Mouse (Mus musculus) liver, embryonic 13.5 days (tissue): ENCODE data around the gene Gm37419. TPM values are rescaled to one million over a fixed set of nuclear protein-coding genes. Genes with fewer than 3 reads are reported as not detected.

Experiments
- ATAC-seq: fragments of 200-750 bp; cut with Nextera tagmentation; 2 replicates; pipeline ENCODE4 v1.8.0; 2017; ENCODE audit warnings: low read depth, mild to moderate bottlenecking, moderate number of reproducible peaks, moderate library complexity
- DNase-seq: peaks from one replicate; pipeline ENCODE4 v3.0.0; 2022
- H3K27ac ChIP-seq: fragments of 300-500 bp; sonication (generic); 2 replicates; pipeline ENCODE4 v1.5.1; 2015; ENCODE audit warnings: moderate library complexity, mild to moderate bottlenecking, inconsistent platforms
- H3K27me3 ChIP-seq: fragments of 300-500 bp; sonication (generic); 2 replicates; pipeline ENCODE4 v1.6.1; 2015; ENCODE audit warnings: mild to moderate bottlenecking, inconsistent platforms
- H3K36me3 ChIP-seq: fragments of 300-500 bp; sonication (generic); 2 replicates; pipeline ENCODE4 v1.6.1; 2015; ENCODE audit warnings: mild to moderate bottlenecking, inconsistent platforms
- H3K4me1 ChIP-seq: fragments of 300-500 bp; sonication (generic); replicated peaks from 2 replicates; pipeline ENCODE4 v1.6.1; 2015; ENCODE audit warnings: inconsistent platforms
- H3K4me2 ChIP-seq: fragments of 300-500 bp; sonication (generic); 2 replicates; pipeline ENCODE4 v1.6.1; 2015; ENCODE audit warnings: inconsistent platforms, mild to moderate bottlenecking, moderate library complexity
- H3K4me3 ChIP-seq: fragments of 300-500 bp; sonication (generic); replicated peaks from 2 replicates; pipeline ENCODE4 v1.5.1; 2015; ENCODE audit warnings: mild to moderate bottlenecking, inconsistent platforms
- H3K9ac ChIP-seq: fragments of 300-500 bp; sonication (generic); 2 replicates; pipeline ENCODE4 v1.6.1; 2015; ENCODE audit warnings: mild to moderate bottlenecking, inconsistent platforms
- H3K9me3 ChIP-seq: fragments of 300-500 bp; sonication (generic); replicated peaks from 2 replicates; pipeline ENCODE4 v1.6.1; 2016; ENCODE audit warnings: inconsistent platforms
- WGBS: fragments of 180-500 bp; shearing (Covaris S2); methylation state at CpG from one replicate; pipeline ENCODE4 v1.1.7; 2015; ENCODE audit not compliant: insufficient replicate concordance; 5-methylcytosine and 5-hydroxymethylcytosine counted together
- polyA plus RNA-seq: library from polyadenylated mRNA; unstranded; fragments of >200 nt; fragmentation: Nextera tagmentation; extraction: Ambion mirVana; gene quantifications from 2 replicates; pipeline ENCODE4 v1.2.1, GENCODE M21; 2015

Gm37419 gene
- polyA plus RNA-seq, 1 experiment from 2014 or later: not detected

DNA sequence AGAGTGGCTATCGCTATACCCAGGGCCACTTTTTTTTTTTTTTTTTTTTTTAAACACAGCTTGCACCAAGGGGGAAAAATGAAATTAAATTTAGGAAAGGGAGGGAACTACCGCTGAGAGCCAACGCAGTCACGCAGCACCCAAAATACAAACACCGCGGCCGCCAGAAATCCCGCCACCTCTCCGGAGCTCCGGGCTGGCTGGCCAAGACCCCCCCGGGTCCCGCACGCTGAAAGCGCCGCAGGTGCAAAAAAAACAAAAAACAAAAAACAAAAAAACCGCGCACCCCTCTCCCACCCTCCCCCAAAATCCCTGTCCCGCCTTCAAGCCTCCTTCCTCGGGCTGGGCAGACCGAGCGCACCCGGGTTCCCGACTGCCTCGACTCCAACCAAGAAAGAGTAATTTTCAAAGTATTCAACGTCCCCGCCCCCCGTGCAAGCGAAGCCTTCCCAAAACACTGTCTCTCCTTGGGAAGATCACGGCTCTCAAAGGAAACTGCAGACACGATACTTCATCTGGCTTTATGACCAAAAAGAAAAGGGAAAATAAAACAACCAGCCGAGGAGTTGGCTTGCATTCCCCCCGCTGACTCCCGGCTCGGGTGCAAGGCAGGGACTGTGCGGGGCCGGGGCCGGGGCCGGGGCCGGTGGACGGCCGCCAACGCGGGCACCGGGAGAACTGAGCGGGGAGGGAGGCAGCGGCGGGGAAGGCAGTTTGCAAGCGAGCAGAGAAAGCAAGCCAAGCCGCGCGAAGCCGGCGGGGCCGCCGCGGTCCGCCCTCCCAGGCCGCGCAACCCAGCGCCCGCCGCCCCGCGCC, 733 bp upstream of the Gm37419 start:
- DNase-seq (peak; percentile 40), ATAC-seq (peak; percentile 22)
- Histone ChIP-seq H3K9ac (peak overlapping the region; percentile 85), H3K4me2 (peak overlapping the region; percentile 96), H3K9me3 (no peaks in the 10 kb centered on the region), H3K27me3 (peaks cover 97% of the 10 kb centered on the region), H3K27ac (peak overlapping the region; percentile 92), H3K36me3 (no peaks in the 10 kb centered on the region), H3K4me3 (peak overlapping the region; percentile 73), H3K4me1 (peaks cover 55% of the 10 kb centered on the region)
- under 1% methylated on average over 64 of the region's 64 CpGs for WGBS

- 1% methylated on average over 13 of the region's 13 CpGs for WGBS
- no peaks in the 10 kb centered on the region for H3K9me3 ChIP-seq
- H3K4me1 ChIP-seq: peaks cover 50% of the 10 kb centered on the region
- DNase-seq (no peak), ATAC-seq (no peak)
- H3K27me3 ChIP-seq: peaks cover 94% of the 10 kb centered on the region
- peak overlapping the region; percentile 96 for H3K4me2 ChIP-seq
- peak overlapping the region; percentile 92 for H3K27ac ChIP-seq
- peak overlapping the region; percentile 73 for H3K4me3 ChIP-seq
- no peaks in the 10 kb centered on the region for H3K36me3 ChIP-seq
- H3K9ac ChIP-seq: peak overlapping the region; percentile 85
These were observed 171 bp upstream of the Gm37419 start for GRCm38 (mm10) chr16:23988157-23988465.

GRCm38 (mm10) chr16:23989209-23990160, 1.2 kb downstream of the Gm37419 start:
- Histone ChIP-seq H3K4me2 (peak overlapping the region; percentile 96), H3K27me3 (peaks cover 88% of the 10 kb centered on the region), H3K9ac (peak overlapping the region; percentile 85), H3K4me1 (peaks cover 43% of the 10 kb centered on the region), H3K27ac (peak overlapping the region; percentile 92), H3K36me3 (no peaks in the 10 kb centered on the region), H3K4me3 (peak overlapping the region; percentile 73), H3K9me3 (no peaks in the 10 kb centered on the region)
- ATAC-seq: no peak
- 15% methylated on average over 25 of the region's 25 CpGs for WGBS
- DNase-seq: no peak

- ATAC-seq (no peak), DNase-seq (no peak)
- Histone ChIP-seq H3K4me3 (peak overlapping the region; percentile 73), H3K27me3 (peaks cover 79% of the 10 kb centered on the region), H3K4me1 (peaks cover 37% of the 10 kb centered on the region), H3K36me3 (no peaks in the 10 kb centered on the region), H3K4me2 (peak overlapping the region; percentile 96), H3K9ac (peak overlapping the region; percentile 85), H3K9me3 (no peaks in the 10 kb centered on the region), H3K27ac (peak overlapping the region; percentile 92)
- 39% methylated on average over 11 of the region's 11 CpGs for WGBS
These were observed 2.1 kb downstream of the Gm37419 start for GRCm38 (mm10) chr16:23990161-23990970.

GRCm38 (mm10) chr16:23991170-23991569, 2.9 kb downstream of the Gm37419 start:
- Histone ChIP-seq H3K9me3 (no peaks in the 10 kb centered on the region), H3K27me3 (peaks cover 71% of the 10 kb centered on the region), H3K4me2 (0 out of 2 replicates have a peak overlapping the region, but pooled peaks have one; percentile 96), H3K4me1 (peaks cover 37% of the 10 kb centered on the region), H3K36me3 (no peaks in the 10 kb centered on the region), H3K27ac (no peak overlapping the region), H3K9ac (no peak overlapping the region), H3K4me3 (no peak overlapping the region)
- no peak for ATAC-seq
- WGBS: 3% methylated on average over 4 of the region's 4 CpGs
- DNase-seq: peak; percentile 54

DNA sequence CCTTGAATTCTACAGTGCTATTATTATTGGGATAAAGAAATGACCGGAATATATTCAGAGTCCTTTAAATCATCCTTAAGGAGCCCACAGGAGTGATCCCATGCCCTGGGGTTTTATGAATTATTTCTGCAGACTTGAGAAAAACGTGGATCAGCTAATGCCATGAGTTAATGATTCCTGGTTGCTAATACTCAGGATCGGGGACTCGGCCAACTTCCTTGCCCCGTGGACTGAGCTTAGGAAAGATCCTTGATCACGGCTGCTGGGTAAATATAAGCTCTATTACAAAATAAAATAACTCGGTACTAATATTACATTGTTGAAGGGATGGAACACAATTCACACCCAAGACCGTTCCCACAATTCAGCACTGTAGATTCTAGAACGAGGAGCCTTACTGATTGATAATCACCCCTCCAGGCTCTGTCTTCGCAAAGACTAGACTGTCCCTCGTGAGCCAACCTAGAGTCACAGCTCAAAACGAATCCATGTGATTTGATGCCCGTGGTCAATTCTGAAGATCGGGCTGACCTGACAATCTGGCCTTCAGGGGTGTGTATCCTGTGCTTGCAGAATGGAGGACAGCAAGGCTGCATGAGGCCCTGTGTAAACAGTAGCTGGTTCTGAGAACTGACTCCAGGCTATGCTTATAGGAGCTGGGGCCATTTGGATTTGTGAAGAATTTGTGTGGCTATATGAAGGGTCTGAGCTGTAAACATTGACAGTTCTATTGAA, 3.7 kb downstream of the Gm37419 start:
- H3K9me3 ChIP-seq: no peaks in the 10 kb centered on the region
- peaks cover 32% of the 10 kb centered on the region for H3K4me1 ChIP-seq
- 70% methylated on average over 14 of the region's 14 CpGs for WGBS
- ATAC-seq (no peak), DNase-seq (no peak)
- no peak overlapping the region for H3K4me2 ChIP-seq
- H3K27ac ChIP-seq: no peak overlapping the region
- H3K27me3 ChIP-seq: peaks cover 63% of the 10 kb centered on the region
- H3K9ac ChIP-seq: no peak overlapping the region
- no peak overlapping the region for H3K4me3 ChIP-seq
- H3K36me3 ChIP-seq: no peaks in the 10 kb centered on the region

DNA sequence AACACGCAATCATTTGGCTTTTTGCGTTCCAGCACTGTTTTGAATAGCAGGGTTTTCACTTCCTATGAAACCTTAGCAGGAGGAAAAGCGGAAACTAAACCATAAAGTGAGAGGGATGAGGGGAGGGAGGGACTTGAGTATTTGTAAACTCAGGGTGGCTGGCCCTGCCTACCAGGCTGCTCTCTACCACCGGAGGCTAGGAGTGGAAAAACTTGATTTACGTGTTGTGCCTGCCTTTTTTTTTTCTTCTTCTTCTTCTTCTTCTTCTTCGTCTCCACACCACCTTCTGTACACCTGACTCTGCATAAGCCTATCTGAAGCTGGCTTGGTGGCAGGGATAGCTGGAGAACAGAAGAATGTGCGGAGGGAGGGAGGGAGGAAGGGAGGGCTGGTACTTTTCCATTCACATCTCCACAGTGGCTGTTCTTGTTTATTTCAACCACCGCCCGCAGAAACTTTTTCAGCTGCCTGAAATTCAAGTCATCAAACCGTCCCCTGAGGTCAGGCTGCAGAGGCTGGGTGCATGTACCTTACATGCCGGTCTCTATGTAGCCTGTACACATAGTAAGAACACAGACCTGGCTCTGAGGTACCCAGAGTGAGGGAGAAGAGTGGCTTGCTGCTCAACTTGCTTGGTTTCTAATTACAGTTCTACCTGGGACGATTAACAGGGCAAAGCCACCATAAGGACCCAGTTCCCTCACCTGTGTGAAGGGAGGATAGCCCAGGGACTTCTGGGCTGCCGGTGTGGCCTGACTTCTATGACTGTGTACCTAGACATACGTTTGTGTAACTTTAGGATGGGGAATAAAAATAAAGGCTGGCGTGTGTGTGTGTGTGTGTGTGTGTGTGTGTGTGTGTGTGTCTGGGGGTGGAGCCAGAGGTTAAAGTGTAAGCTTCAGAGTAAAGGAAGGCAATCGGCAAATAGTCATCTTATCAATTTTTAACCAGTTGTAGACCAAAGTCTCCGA, 5.4 kb downstream of the Gm37419 start:
- H3K9me3 ChIP-seq: no peaks in the 10 kb centered on the region
- peak; percentile 55 for ATAC-seq
- peaks cover 21% of the 10 kb centered on the region for H3K4me1 ChIP-seq
- no peak overlapping the region for H3K9ac ChIP-seq
- WGBS: 23% methylated on average over 17 of the region's 17 CpGs
- H3K36me3 ChIP-seq: no peaks in the 10 kb centered on the region
- no peak overlapping the region for H3K4me3 ChIP-seq
- peak overlapping the region; percentile 30 for H3K4me2 ChIP-seq
- peaks cover 47% of the 10 kb centered on the region for H3K27me3 ChIP-seq
- H3K27ac ChIP-seq: peak overlapping the region; percentile 69
- no peak for DNase-seq

- Histone ChIP-seq H3K4me1 (peaks cover 5% of the 10 kb centered on the region), H3K9ac (no peak overlapping the region), H3K27ac (no peak overlapping the region), H3K27me3 (peaks cover 20% of the 10 kb centered on the region), H3K4me2 (no peak overlapping the region), H3K4me3 (no peak overlapping the region), H3K9me3 (no peaks in the 10 kb centered on the region), H3K36me3 (no peaks in the 10 kb centered on the region)
- WGBS: 69% methylated on average over 7 of the region's 7 CpGs
- DNase-seq (no peak), ATAC-seq (no peak)
These were observed 8.1 kb downstream of the Gm37419 start for GRCm38 (mm10) chr16:23996342-23996741.

GRCm38 (mm10) chr16:23997228-23997627, 8.9 kb downstream of the Gm37419 start:
- ATAC-seq (no peak), DNase-seq (no peak)
- Histone ChIP-seq H3K9ac (no peak overlapping the region), H3K36me3 (no peaks in the 10 kb centered on the region), H3K27me3 (peaks cover 13% of the 10 kb centered on the region; the same call in 1 of the 2 replicates), H3K4me2 (no peak overlapping the region), H3K4me3 (no peak overlapping the region), H3K4me1 (no peaks in the 10 kb centered on the region; the same call in 1 of the 2 replicates), H3K9me3 (no peaks in the 10 kb centered on the region), H3K27ac (no peak overlapping the region)
- 58% methylated on average over 3 of the region's 3 CpGs for WGBS
